In genomic region chr5:104446156-104446555, GRCm38 (mm10) we compare ENCODE assay signal across 8 mouse cellular contexts. TPM values are rescaled to one million over a fixed set of nuclear protein-coding genes. Genes with fewer than 3 reads are reported as not detected.
DNase-seq lines count a peak whose midpoint lies in the region; ATAC-seq and TF ChIP-seq lines count a peak whose summit lies in the region.

No protein-coding gene starts in this region.

- TF ChIP-seq EP300 in heart, postnatal 0 days (IDR thresholded peaks at IDR 0.05; ENCODE audit: low read depth): no peak

- no peaks in the 10 kb centered on the region for H3K79me3 ChIP-seq in C2C12 (ENCODE audit: low read depth)

- H3ac ChIP-seq in C2C12 (ENCODE audit: control insufficient read depth, insufficient read length, low read depth): no peak overlapping the region

- ATAC-seq in heart, postnatal 0 days (ENCODE audit: insufficient read depth, low read depth): peak; percentile 75
- 0 out of 2 replicates have a peak, but pooled peaks have one; percentile 62 for ATAC-seq in lung, embryonic 15.5 days (ENCODE audit: borderline replicate concordance, extremely low read depth, low FRiP score, low TSS enrichment)
- no peak for ATAC-seq in erythroblast, adult 5-6 weeks (replicated peaks; ENCODE audit: low FRiP score, poor library complexity, severe bottlenecking)

- no peak overlapping the region for H3K9ac ChIP-seq in heart, postnatal 0 days (replicated peaks; ENCODE audit: low read depth, low read length)
- no peak overlapping the region for H3K9ac ChIP-seq in lung, embryonic 15.5 days

- no peaks in the 10 kb centered on the region for H3K27me3 ChIP-seq in C2C12 (ENCODE audit: control insufficient read depth, insufficient read depth, insufficient read length)
- H3K27me3 ChIP-seq in heart, postnatal 0 days (ENCODE audit: control insufficient read depth, insufficient read depth, low read length): 0 out of 2 replicates have a peak, but pooled peaks cover 4% of the 10 kb centered on the region
- peaks cover 9% of the 10 kb centered on the region for H3K27me3 ChIP-seq in lung, embryonic 15.5 days

- no peak overlapping the region for H3K27ac ChIP-seq in heart, postnatal 0 days (ENCODE audit: low read depth)
- H3K27ac ChIP-seq in lung, embryonic 15.5 days: no peak overlapping the region

- no peak overlapping the region for H3K4me2 ChIP-seq in heart, postnatal 0 days (ENCODE audit: low read depth, low read length)
- no peak overlapping the region for H3K4me2 ChIP-seq in lung, embryonic 15.5 days

- peak; percentile 78 for TF ChIP-seq CTCF in C2C12 (IDR thresholded peaks at IDR 0.05; ENCODE audit: control insufficient read depth, insufficient read depth, insufficient read length)
- peak; percentile 83 for TF ChIP-seq CTCF in heart, postnatal 0 days (IDR thresholded peaks at IDR 0.05; ENCODE audit: low read depth)

- no peaks in the 10 kb centered on the region for H3K36me3 ChIP-seq in C2C12 (ENCODE audit: control insufficient read depth, insufficient read depth)
- H3K36me3 ChIP-seq in heart, postnatal 0 days (replicated peaks; ENCODE audit: control insufficient read depth, insufficient read depth, low read length): no peaks in the 10 kb centered on the region
- H3K36me3 ChIP-seq in lung, embryonic 15.5 days: no peaks in the 10 kb centered on the region

- H3K9me3 ChIP-seq in heart, postnatal 0 days (replicated peaks; ENCODE audit: control insufficient read depth, low read length): no peaks in the 10 kb centered on the region
- no peaks in the 10 kb centered on the region for H3K9me3 ChIP-seq in lung, embryonic 15.5 days

- H3K79me2 ChIP-seq in C2C12 (ENCODE audit: control insufficient read depth, insufficient read depth): no peaks in the 10 kb centered on the region

- 9% methylated on average over 3 of the region's 3 CpGs for WGBS in heart, postnatal 0 days
- WGBS in lung, embryonic 15.5 days: 12% methylated on average over 3 of the region's 3 CpGs

- H3K4me3 ChIP-seq in C2C12 (ENCODE audit: insufficient read depth, poor library complexity, severe bottlenecking): no peak overlapping the region
- H3K4me3 ChIP-seq in heart, postnatal 0 days (ENCODE audit: low read depth, low read length): no peak overlapping the region
- H3K4me3 ChIP-seq in lung, embryonic 15.5 days: no peak overlapping the region

- DNase-seq in adrenal gland, adult 18-20 months (ENCODE audit: low spot score in 2 of 2): peak; percentile 49 to 60
- DNase-seq in embryo, embryonic 11.5 days (ENCODE audit: low read depth, low spot score): peak; percentile 30
- DNase-seq in heart, postnatal 0 days (ENCODE audit: low spot score): peak; percentile 72
- DNase-seq in kidney, postnatal 36 days: peak; percentile 84 to 88
- peak; percentile 45 for DNase-seq in ovary, postnatal 36 days (ENCODE audit: low spot score)

- H3K4me1 ChIP-seq in heart, postnatal 0 days (ENCODE audit: control insufficient read depth, insufficient read depth): no peaks in the 10 kb centered on the region
- no peaks in the 10 kb centered on the region for H3K4me1 ChIP-seq in lung, embryonic 15.5 days

TF ChIP-seq in C2C12, 6 proteins besides CTCF, POLR2A, EP300 and RAD21:
- TF ChIP-seq CEBPB (IDR thresholded peaks at IDR 0.05; ENCODE audit: low read depth): no peak
- no peak for TF ChIP-seq USF1 (IDR thresholded peaks at IDR 0.05; ENCODE audit: low read depth)
- TF ChIP-seq MYOD1 (IDR thresholded peaks at IDR 0.05; ENCODE audit: control insufficient read depth, insufficient read length, low read depth): no peak
- no peak for TF ChIP-seq MYOG (IDR thresholded peaks at IDR 0.05; ENCODE audit: control insufficient read depth, extremely low read depth, insufficient read length)
- TF ChIP-seq MAX (IDR thresholded peaks at IDR 0.05): no peak
- TF ChIP-seq FOSL1 (IDR thresholded peaks at IDR 0.05; ENCODE audit: insufficient read depth, low read length, poor library complexity, severe bottlenecking): no peak

RNA-seq across cellular contexts. Expression of gene Spp1, which starts 11.2 kb away (rescaled TPM):
- 1,843 TPM for polyA plus RNA-seq in C2C12 (2012; fragmentation: generic; extraction: Trizol)
- 10 to 100 TPM; 52.8 to 84.0 TPM for total RNA-seq in adrenal gland, adult 18-20 months (2021)
- total RNA-seq in heart, postnatal 0 days (2014; rRNA removed; ENCODE audit: low replicate concordance): 0.53 and 3.4 TPM in 2 replicates
- 11.2 and 34.8 TPM in 2 replicates for polyA plus RNA-seq in heart, postnatal 0 days (2015; fragmentation: Nextera tagmentation; extraction: Ambion mirVana)
- 3.7 and 5.2 TPM in 2 replicates for polyA plus RNA-seq in lung, embryonic 15.5 days (2015; fragmentation: Nextera tagmentation; extraction: Ambion mirVana)
- 4.4 and 16.3 TPM in 2 replicates for total RNA-seq in erythroblast, adult 5-6 weeks (2015; ENCODE audit: low replicate concordance)
- 4.9 and 5.9 TPM in 2 replicates for total RNA-seq in erythroblast, adult 5-6 weeks (2017; ENCODE audit: low replicate concordance)

RNA-seq across cellular contexts. Expression of gene Pkd2, which starts 13.1 kb away (rescaled TPM):
- 6.1 TPM for polyA plus RNA-seq in C2C12 (2012; fragmentation: generic; extraction: Trizol)
- 10 to 100 TPM; 34.4 to 39.9 TPM for total RNA-seq in adrenal gland, adult 18-20 months (2021)
- total RNA-seq in heart, postnatal 0 days (2014; rRNA removed; ENCODE audit: low replicate concordance): 15.4 and 29.4 TPM in 2 replicates
- polyA plus RNA-seq in heart, postnatal 0 days (2015; fragmentation: Nextera tagmentation; extraction: Ambion mirVana): 4.5 and 4.7 TPM in 2 replicates
- polyA plus RNA-seq in lung, embryonic 15.5 days (2015; fragmentation: Nextera tagmentation; extraction: Ambion mirVana): 13.2 and 13.9 TPM in 2 replicates
- 0.21 and 0.38 TPM in 2 replicates for total RNA-seq in erythroblast, adult 5-6 weeks (2015; ENCODE audit: low replicate concordance)
- total RNA-seq in erythroblast, adult 5-6 weeks (2017; ENCODE audit: low replicate concordance): 0.26 and 0.84 TPM in 2 replicates

Comparison
In these comparisons a context has a peak if more than half of its experiments do, and no peak if none do; other contexts are left out.
1. DNase-seq: peak in every context shown above with its lines; median percentile 86 in kidney, postnatal 36 days; 72 in heart, postnatal 0 days; 54 in adrenal gland, adult 18-20 months; 45 in ovary, postnatal 36 days; 30 in embryo, embryonic 11.5 days.